Mouse (Mus musculus) thymus, adult 2 months (tissue): ENCODE measurements at regions not wholly inside any gene's neighbourhood (a gene's known extent, or its start where the extent isn't known, plus 50 kb on each side); places are given as distances from the start of the nearest gene placed in this dataset.

Experiments
- CTCF ChIP-seq: fragments of 200-500 bp; IDR thresholded peaks from 2 replicates; pipeline ENCODE4 v1.5.1; 2012; ENCODE audit warnings: mild to moderate bottlenecking, control low read depth, low read length, moderate library complexity, borderline replicate concordance; ENCODE audit not compliant: control insufficient read depth, poor library complexity, insufficient read depth; ENCODE audit errors: extremely low read depth
- POLR2A ChIP-seq: fragments of 200-500 bp; IDR thresholded peaks from 2 replicates; pipeline ENCODE4 v1.6.1; 2012; ENCODE audit warnings: mild to moderate bottlenecking, low read length, control low read depth, moderate library complexity; ENCODE audit not compliant: control insufficient read depth, poor library complexity, insufficient read depth; ENCODE audit errors: extremely low read depth

DNA sequence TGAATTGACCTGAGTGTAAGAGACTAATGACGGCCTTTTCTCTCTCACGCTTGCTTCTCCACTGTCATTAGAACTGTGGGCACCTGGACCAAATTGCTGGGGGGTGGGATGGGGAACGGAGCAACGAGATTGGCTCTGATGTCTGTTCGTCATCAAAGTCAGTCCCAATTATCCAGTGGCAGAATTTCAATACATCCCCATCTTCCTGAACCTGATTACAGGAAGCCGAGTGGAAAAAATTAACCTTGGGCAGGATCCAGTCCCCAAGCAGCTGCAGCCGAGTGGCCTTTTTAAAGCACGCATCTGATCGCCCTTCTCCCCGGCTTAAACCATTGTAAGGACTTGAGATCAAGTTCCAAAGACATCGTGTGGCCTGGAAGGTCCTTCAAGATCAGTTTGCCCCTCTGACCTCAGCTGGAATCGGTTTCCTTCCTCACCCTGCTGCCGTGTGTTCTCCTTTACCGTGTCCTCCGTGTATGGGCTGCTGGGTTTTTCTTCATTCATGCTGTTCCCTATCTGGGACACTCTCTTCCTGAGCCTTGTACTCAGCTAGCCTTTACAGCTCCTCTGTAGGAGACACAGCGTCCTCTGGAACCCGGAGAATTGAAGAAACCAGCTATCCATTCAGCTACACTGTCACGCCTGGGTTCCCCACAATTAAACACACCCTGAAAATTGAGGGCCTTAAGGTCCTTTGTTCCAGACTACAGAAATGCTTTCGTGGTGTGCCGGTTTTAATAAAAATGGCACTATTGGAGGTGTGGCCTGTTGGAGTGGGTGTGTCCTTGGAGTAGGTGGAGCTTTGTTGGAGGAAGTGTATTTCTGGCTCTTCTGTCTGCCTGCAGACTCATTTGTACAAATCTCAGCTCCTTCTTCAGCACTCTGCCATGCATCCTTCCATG lies 61.9 kb upstream of the Kit start:
- TF ChIP-seq CTCF (no peak), POLR2A (no peak)
